Mouse (Mus musculus): ENCODE measurements at regions not wholly inside any gene's neighbourhood (a gene's known extent, or its start where the extent isn't known, plus 50 kb on each side); places are given as distances from the start of the nearest gene placed in this dataset.

DNA sequence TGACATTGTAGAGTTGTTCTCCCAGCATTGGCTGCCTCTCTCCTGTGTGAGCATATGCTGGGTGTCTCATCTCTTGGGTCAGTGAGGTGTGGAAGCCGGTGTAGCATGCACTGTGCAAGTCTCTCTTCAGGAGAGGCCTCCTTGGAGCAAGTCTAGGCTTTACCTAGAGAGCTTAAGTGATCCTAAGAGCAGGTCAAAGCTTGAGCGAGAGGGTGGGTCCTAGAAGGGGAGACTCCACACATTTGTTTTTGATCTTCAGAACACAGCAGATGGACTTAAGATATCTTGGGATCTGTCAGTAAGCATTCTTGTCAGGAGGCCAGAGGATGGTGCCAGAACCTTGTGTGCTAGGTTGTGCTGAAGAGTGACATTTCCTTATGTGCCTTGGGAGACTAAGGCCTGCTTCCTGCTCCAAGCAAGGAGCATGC lies 136.4 kb downstream of the Tmx1 start:
- DNase-seq (ENCODE audit: low spot score): peak; percentile 75

DNA sequence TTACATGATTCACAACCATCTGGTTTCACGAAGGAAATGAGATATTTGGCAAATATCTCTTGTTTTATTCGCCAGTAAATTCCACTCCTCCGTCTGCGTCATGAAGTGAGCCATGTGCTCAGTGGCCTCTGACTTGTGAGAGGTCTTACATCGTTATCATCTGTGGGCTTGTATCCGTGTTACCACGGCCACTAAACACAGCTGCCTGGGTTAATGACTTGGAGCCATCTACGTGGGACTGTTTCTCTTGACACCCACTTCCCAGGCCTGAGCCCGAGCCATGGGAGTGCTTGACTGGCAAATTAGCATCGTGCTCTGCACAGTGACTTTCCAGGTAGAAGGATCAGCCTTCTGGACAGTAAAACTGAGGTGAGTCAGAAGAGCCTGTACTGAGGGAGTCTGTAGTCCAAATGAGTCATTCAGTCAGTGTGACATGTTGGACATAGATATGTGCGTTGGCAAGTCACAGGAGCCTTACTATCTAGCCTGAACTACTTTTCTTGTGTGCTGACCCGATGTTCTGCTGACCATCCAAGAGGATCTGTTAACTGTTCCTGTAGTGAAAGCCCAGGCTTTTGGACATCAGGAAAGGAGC lies 137.7 kb downstream of the Tmx1 start:
- DNase-seq (ENCODE audit: low spot score): peak; percentile 43

DNA sequence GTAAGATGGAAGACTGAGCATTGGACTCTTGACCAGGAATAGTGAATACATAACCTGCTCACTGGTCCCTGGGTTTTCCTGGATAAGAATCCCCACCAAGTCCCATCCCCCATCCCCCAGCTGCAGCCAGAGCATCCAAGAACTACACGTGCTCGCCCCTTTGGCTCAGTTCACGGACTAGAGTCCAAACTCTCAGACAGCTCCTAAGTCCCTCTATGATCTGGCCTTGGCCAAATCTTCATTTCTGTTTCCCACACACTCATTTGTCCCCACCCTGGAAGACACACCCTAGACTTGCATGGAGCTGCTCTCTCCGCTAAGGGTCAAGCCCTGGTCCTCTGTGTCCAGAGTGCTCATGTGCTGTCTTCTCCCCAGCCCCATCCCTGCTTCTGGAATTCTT lies 139.9 kb downstream of the Tmx1 start:
- no peak for DNase-seq (ENCODE audit: low spot score)

DNA sequence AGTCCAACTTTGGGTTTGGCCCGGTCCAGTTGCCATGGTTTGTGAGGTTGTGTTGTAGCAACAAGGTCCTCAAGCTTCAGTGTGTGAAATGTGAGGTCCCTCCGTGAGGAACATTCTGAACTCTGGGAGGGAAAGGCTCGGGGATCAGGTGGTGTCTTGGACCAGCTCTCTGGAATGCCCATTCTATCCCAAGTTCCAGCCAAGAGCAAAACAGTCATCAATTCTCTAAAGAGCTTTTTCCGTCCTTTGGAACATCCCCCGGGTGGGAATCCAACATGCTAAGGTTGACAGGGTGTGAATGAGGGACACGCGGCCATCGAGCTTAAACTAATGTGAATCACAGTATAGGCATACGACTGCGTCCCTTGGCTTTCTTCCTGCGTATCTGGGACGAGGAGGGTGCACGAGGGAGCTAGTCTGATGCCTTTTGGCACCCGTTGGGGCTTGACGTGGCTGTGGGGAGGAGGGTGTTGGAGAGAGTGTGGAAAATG lies 145.4 kb downstream of the Tmx1 start:
- peak; percentile 62 for DNase-seq (ENCODE audit: low spot score)

DNA sequence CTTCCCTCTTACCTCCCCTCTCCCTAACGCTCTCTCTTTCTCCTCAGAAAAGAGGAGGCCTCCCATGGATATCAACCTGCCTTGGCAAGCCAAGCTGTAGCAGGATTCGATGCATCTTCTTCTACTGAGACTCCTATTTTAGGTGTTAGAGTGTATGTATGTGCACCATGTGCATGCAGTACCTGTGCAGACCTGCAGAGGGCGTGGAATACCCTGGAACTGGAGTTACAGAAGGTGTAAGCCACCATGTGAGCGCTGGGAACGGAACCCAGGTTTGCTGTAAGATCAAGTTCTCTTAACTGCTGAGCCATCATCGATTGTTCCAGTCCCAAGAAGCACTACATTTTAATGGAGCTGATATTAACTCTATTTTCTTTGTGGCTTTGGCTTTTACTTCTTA lies 146.8 kb downstream of the Tmx1 start:
- DNase-seq (ENCODE audit: low spot score): no peak

DNA sequence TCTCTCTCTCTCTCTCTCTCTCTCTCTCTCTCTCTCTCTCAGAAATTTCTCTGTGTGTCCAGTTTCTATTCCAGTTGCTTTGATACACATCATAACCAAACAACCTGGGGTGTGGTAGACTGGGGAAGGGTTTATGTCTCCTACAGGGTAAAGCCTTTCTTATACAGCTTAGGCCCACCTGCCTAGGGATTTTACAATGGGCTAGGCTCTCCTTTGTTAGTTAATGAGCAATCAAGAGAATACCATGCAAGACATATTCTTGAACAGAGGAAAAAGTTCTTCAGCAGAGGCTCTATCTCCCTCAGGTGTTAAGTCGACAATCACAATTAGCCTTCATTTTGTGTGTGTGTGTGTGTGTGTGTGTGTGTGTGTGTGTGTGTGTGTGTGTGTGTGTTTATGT lies 151.0 kb downstream of the Tmx1 start:
- DNase-seq (ENCODE audit: low spot score): no peak

DNA sequence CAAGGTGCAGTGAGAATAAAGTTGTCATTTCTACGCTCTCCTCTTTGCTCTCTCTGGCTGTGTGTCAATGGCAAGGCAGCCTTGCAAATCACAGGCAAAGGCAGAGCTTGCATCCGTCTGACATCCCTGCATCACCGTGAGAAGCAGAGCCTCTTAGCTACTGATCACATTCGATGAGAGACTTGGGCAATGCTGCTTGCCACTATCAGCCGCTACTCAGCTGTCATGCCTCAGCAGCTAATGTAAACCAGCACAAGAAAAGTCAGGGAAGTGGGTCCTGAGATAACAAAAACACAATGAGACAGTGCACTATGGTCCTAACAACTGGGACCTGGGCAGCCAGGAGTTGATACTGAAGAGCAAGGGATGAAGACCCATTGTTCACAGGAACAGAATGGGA lies 155.8 kb downstream of the Tmx1 start:
- DNase-seq (ENCODE audit: low spot score): no peak

DNA sequence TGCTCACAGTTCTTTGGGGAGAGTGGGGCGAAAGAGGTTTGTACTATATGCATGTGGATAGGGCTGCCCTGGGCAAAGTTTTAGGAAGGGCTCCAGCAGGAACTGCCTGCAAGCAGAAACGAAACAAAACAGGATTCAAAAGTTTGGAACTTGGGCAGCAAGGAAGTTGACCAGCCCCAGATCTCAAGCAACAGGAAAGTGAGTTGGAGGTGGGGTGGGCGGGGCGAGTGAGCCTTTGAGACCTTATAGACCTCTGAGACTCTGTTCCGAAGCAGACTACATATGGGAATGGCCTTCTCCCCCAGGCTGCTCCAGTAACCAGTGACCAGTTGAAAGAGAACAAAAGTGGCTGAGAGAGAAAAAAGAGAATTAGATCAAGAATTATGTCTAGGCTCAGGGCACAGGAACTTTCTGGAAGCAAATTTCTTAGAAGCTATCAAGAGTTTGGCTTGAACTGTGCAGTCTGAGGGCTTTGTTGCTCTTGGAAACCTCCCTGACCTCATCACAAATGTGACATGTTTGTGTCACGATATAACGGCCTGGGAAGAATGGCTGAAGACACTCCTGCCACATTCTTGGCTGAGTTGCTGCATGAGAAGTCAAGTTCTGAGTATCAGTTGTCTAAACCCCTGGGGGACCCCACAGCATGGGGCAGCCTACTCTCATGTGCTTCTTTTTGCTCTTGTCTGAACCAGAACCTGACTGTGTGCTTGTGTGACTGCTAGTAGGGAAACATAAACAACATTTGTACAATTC lies 156.4 kb downstream of the Tmx1 start:
- DNase-seq (ENCODE audit: low spot score): no peak

DNA sequence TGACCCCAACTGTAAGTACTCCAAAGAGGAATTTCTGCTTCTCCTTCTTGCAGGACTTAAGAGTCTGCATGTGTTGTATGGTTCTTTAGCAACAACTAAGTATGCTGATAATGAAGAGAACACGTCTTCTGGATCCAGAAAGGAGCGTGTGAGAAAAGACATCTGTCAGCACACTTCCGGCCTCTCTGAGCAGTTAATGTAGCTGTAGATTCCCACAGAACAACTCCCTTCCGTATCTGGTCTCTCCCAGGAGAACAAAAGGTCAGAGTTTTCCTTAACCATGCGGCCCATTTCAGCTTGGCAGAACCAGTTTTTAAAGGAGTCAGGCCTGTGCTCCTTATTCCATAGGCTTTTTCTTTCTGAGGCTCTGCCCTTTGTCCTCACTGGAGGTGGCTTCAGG lies 159.0 kb downstream of the Tmx1 start:
- no peak for DNase-seq (ENCODE audit: low spot score)

DNA sequence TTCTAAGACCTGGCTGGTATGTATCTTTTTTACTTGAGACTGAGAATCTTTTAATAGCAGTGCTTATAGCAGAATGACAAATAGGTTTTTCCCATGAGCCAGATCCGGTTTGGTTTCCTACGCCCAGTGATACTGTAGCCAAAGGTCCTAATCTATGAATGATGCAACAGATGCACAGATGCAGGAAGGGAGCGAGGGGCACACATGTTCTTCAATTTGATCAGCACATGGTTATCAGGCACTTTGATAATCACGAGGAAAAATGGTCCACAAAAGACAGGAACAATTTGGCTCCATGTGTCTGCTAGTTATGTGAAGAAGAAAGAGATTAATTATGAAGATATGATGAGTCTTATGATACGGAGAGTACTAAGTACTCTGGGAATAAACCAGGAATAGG lies 160.3 kb downstream of the Tmx1 start:
- DNase-seq (ENCODE audit: low spot score): no peak

DNA sequence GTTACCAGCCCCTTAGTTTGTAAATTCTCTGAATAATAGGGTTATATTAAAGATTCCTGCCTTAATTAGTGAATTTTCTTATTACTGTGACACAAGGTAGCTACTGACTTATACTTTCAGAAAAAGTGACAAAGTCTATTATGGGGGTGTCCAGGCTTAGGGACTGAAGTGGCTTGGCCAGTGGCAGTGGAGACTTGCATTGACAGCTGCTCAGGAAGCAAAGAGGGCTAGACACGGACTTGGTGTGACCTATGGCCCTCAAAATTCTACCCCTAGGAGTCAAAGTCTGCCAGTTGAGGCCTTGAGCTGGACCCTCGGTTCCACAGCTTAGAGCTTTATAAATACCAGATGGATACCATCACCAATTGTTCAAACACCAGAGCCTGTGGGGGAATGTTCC lies 161.2 kb downstream of the Tmx1 start:
- no peak for DNase-seq (ENCODE audit: low spot score)

DNA sequence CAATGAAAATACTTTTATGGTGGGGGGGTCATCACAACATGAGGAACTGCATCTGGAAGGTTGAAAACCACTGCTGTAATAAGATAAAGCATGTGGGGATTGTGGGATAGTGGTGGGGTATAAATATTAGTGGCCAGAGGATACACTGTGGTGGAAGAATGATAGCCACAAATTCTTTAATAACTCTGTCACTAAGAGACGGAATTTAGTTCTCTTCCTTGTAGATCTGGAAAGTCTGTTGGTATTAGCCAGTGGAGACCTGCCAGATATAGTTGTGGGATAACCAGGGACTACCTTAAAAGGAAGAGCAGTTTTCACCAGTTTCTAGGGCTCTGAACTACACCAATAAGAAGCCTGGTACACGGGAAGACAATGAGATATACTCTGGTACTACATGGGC lies 161.8 kb downstream of the Tmx1 start:
- DNase-seq (ENCODE audit: low spot score): no peak

DNA sequence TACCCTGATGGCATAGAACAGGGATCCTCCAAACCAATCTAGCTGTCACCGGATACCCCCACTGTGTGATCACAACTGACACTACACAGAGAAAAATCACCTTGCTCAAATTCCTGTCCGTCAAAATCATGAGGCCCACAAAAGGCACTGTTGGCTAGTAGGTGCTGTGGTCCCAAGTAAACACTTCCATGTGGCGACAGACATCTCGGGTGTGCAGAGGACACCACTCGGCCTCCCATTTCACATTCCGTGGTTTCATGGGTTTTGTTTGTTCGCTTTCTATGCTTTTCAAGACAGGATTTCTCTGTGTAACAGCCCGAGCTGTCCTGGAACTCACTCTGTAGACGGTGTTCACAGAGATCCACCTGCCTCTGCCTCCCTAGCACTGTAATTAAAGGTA lies 162.2 kb downstream of the Tmx1 start:
- DNase-seq (ENCODE audit: low spot score): no peak

DNA sequence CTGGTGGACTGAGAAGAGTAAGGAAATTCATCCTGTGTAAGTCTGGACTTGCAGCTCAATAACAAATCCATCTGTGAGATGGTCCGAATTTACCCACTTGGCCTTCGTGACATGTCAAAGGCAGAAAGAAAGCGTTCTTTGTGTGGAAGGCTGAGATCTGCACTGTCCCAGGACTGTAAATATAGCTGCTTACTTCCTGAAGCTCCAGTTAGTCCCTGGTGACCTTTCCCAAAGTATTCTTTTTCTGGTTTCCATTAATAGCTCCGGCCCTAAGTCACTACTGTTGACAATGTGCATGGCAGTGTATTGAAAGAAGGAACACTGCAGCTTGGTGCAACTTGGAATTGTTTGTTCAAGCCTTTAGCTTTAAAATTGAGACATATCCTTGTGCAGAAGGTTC lies 163.2 kb downstream of the Tmx1 start:
- no peak for DNase-seq (ENCODE audit: low spot score)

DNA sequence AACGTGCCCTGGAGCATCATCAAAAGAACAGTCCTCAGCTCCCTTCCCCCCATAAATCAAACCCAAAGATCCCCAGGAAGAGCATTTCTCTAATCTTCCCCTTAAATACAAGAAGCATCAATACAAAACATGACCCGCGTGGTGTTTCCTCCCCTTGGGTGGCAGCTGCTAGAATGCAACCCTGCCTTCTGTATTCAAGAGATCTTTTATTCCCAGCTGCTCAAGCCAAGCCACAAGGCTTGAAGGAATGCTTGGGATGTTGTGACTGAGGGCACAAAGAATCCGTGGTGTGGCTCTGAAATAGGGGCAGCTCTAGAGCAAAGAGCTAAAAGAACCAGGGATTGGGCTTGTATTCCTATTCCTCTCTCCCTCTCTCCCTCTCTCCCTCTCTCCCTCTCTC lies 163.6 kb downstream of the Tmx1 start:
- DNase-seq (ENCODE audit: low spot score): no peak

DNA sequence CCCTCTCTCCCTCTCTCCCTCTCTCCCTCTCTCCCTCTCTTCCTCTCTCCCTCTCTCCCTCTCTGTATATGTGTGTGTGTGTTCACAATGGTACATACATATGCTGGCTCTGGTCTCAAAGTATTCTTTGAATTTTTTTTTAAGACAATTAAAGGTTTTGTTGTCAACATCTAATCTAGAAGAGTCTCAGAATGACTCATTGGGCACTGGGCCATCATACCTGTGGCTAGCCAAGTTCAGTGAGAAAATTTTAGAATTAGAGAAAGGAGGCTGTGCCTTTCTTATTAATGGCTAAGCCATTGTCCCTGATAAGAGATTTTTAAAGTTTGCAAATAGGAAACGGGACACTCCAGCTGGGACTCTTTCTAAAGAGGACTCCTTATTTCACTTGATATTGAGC lies 164.1 kb downstream of the Tmx1 start:
- peak; percentile 69 for DNase-seq (ENCODE audit: low spot score)

DNA sequence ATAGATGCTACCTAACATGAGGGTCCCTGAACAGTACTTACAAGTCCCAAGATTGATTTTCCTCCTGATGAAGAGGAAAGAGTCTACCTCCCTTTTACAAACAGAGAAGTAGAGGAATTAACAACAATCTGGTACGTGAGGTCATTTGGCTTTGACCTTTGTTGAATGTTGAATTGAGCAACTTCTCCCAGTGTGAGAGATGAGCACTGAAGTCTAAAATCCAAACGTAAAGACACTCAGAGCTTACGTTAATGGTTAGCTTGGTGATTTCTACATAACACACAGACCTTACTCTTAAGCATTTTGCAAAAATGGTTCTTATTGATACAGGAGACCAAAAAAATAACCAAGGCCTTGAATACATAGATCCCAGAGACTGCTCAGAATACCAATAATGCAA lies 165.1 kb downstream of the Tmx1 start:
- no peak for DNase-seq (ENCODE audit: low spot score)

DNA sequence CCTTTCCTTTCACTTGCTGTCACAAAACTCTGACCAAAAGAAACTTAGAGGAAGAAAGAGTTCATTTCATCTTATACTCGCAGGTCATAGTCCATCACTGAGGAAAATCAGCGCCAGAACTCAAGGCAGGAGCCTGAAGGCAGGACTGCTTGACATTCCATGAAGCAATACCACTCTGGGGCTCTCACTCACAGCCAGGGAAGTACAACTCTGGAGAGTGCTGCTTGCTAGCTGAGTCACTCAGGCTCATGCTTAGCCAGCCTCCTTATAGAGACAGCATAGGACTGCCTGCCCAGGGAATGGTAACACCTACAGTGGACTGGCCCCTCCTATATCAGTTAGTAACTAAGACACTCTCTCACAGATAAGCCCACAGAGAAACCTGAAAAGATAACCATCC lies 166.5 kb downstream of the Tmx1 start:
- DNase-seq (ENCODE audit: low spot score): no peak

DNA sequence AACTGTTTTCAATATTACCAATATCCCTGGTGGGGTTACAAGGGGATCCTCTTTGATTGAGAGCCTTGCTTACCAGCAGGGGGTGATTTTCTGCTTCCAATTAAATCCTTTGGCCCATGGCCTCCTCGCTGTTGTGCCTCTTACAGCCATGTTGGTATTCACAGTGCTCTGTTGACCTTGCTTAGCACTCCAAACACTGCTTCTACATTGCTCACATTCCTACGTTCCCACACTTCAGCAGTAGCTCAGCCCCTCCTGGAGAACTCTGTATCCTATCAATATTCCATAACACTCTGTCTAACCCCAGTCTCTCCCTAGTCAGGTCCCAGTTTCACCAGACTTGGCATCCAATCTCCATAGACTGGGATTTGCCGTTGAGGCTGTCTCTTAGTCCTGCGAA lies 169.1 kb downstream of the Tmx1 start:
- DNase-seq (ENCODE audit: low spot score): no peak

DNA sequence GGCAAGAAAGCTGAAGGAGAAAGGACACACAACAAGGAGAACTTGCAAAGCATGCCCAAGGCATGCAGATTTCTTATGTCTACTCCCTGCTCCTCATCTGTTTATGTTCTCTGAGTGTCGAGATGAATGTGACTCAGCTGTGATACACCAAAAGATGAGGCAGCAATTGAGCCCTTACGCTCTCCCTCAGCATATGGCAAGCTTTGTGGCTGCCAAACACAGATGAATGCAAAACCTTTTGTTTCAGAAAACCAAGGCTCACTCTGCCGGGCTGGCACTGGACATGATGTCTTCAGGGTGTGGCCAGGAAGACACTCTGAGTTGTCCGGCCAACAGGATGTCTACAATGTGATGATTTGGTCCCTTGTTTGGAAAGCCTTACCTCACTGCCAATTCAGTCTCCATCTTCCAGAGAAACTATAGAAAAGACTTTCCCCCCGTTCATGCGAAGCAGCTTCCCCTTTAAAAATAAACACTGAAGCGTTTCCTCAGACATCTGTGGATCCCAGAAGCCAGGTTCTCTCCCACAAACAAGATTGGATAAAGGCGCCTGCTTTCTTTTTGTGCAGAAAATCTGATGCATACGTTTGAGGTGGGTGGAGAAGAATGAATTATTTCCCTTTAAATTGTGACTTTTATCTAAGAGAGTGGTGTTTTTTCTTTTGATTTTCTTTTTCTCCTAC lies 171.5 kb downstream of the Tmx1 start:
- no peak for DNase-seq (ENCODE audit: low spot score)

DNA sequence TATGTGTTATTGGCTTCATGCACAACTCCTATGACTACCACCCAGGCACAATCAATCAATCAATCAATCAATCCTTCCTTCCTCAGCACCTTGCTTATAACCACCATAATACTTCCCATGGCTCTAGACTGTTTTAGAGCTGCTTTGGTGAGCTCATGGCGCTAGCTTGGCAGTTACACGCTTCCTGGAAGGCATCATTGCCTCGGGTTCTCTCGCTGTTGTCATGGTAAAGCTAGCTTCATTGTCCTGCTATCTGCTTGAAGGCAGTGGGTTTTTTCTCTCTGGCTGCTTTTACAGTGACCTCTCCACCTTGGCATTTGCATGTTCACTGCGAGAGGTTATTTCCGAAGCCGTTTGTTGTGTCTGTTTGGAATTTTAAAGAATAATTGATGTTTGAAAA lies 174.7 kb downstream of the Tmx1 start:
- DNase-seq (ENCODE audit: low spot score): no peak

DNA sequence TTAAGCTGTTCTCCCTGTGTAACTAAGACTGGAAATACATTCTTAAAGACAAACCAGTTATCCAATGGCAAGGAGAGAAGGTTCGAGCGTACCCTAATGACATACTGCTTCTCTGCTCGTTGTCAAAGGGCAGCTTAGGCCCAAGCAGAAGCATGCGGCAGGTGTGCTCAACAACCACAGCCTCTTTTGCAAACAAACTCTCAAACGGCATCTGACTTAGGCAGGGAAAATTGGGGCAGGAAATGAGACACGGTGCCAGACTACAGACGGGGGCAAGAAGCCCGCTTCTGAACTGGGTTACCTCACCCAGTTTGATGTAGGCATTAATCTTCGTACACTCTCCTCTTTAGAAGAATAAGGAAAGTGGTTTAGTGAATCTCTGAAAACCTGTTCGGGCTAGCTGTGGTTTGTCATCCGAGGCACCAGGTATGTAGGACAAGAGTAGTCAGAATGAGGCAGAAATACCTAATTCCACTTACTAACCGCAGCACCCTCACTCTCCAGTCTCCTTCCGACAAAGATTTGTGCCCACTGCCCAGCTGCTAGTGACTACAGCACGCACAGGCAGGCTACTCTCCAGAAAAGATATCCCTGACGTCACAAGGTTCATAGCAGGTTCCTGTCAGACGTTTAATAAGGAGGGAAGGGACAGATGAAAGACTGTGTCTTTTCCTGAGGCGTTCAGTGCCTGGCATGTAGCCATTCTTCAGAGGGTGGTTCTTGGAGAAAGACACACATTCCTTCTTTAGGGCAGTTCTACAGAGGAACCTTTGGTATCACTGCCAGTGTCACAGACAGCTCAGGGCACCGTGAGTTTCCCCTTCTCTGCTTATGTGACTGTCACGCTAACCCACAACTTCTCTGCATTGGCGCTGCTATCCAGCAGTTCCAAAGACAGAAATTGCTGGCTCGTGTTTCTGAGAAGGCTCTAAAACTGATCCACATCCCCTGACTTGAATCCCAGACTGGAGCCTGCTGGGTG lies 175.8 kb downstream of the Tmx1 start:
- DNase-seq (ENCODE audit: low spot score): peak; percentile 53

Measured in urinary bladder, postnatal 14 days (tissue).